Mouse (Mus musculus) lung, embryonic 14.5 days (tissue): Measurements from ENCODE around the gene Gm20503. TPM values are rescaled to one million over a fixed set of nuclear protein-coding genes. Genes with fewer than 3 reads are reported as not detected.
A peak's percentile ranks its signal among the peaks of the same experiment; 100 is the strongest.

Experiments
- ATAC-seq: fragments of 200-750 bp; cut with Nextera tagmentation; 2 replicates; pipeline ENCODE4 v1.8.0; 2017; ENCODE audit warnings: mild to moderate bottlenecking, moderate TSS enrichment, moderate library complexity; ENCODE audit not compliant: insufficient read depth
- DNase-seq: peaks from one replicate; pipeline ENCODE4 v3.0.0-alpha.2; 2015
- H3K27ac ChIP-seq: fragments of 300-500 bp; sonication (generic); 2 replicates; pipeline ENCODE4 v1.5.1; 2014; ENCODE audit warnings: low read depth, mild to moderate bottlenecking, moderate library complexity
- H3K27me3 ChIP-seq: fragments of 300-500 bp; sonication (generic); 2 replicates; pipeline ENCODE4 v1.6.1; 2014; ENCODE audit warnings: low read length, control low read depth; ENCODE audit not compliant: insufficient read depth
- H3K36me3 ChIP-seq: fragments of 300-500 bp; sonication (generic); 2 replicates; pipeline ENCODE4 v1.6.1; 2014; ENCODE audit warnings: control low read depth; ENCODE audit not compliant: insufficient read depth
- H3K4me1 ChIP-seq: fragments of 300-500 bp; sonication (generic); 2 replicates; pipeline ENCODE4 v1.6.1; 2014; ENCODE audit warnings: antibody characterized with exemption, control low read depth; ENCODE audit not compliant: insufficient read depth
- H3K4me2 ChIP-seq: fragments of 300-500 bp; sonication (generic); 2 replicates; pipeline ENCODE4 v1.6.1; 2014; ENCODE audit warnings: mild to moderate bottlenecking
- H3K4me3 ChIP-seq: fragments of 300-500 bp; sonication (generic); 2 replicates; pipeline ENCODE4 v1.5.1; 2014; ENCODE audit warnings: low read depth, low read length
- H3K9ac ChIP-seq: fragments of 300-500 bp; sonication (generic); 2 replicates; pipeline ENCODE4 v1.6.1; 2014
- H3K9me3 ChIP-seq: fragments of 300-500 bp; sonication (generic); 2 replicates; pipeline ENCODE4 v1.6.1; 2016; ENCODE audit warnings: low read depth, low read length, control low read depth
- CTCF ChIP-seq: IDR thresholded peaks from 2 replicates; pipeline ENCODE4 v1.5.1; 2016; ENCODE audit warnings: antibody characterized with exemption, low read depth
- WGBS: fragments of 180-500 bp; shearing (Covaris S2); extraction: QIAGEN DNeasy Blood & Tissue Kit; methylation state at CpG from one replicate; pipeline ENCODE4 v1.1.7; 2014; 5-methylcytosine and 5-hydroxymethylcytosine counted together
- polyA plus RNA-seq: library from polyadenylated mRNA; unstranded; fragments of >200 nt; fragmentation: Nextera tagmentation; extraction: Ambion mirVana; gene quantifications from 2 replicates; pipeline ENCODE4 v1.2.1, GENCODE M21; 2014

Gene Gm20503
- polyA plus RNA-seq, 1 experiment from 2014 or later: 13.6 TPM

GRCm38 (mm10) chr4:58982806-58983205, 20.2 kb upstream of the Gm20503 start:
- no peaks in the 10 kb centered on the region for H3K27me3 ChIP-seq
- TF ChIP-seq CTCF: no peak
- H3K36me3 ChIP-seq: peaks cover 2% of the 10 kb centered on the region; the same call in 1 of the 2 replicates
- 86% methylated on average over 8 of the region's 8 CpGs for WGBS
- no peak overlapping the region for H3K27ac ChIP-seq
- no peak overlapping the region for H3K4me3 ChIP-seq
- H3K9me3 ChIP-seq: no peaks in the 10 kb centered on the region
- DNase-seq: no peak
- no peaks in the 10 kb centered on the region for H3K4me1 ChIP-seq
- H3K9ac ChIP-seq: no peak overlapping the region
- no peak overlapping the region for H3K4me2 ChIP-seq
- ATAC-seq: no peak

GRCm38 (mm10) chr4:58985157-58985648, 17.8 kb upstream of the Gm20503 start:
- H3K4me2 ChIP-seq: no peak overlapping the region
- TF ChIP-seq CTCF: peak; percentile 85
- WGBS: 17% methylated on average over 7 of the region's 7 CpGs
- no peaks in the 10 kb centered on the region for H3K27me3 ChIP-seq
- ATAC-seq (peak; percentile 57; the same call in 1 of the 2 replicates), DNase-seq (peak; percentile 87)
- no peak overlapping the region for H3K9ac ChIP-seq
- no peaks in the 10 kb centered on the region for H3K4me1 ChIP-seq
- no peaks in the 10 kb centered on the region for H3K9me3 ChIP-seq
- no peak overlapping the region for H3K4me3 ChIP-seq
- H3K36me3 ChIP-seq: no peaks in the 10 kb centered on the region
- H3K27ac ChIP-seq: no peak overlapping the region

GRCm38 (mm10) chr4:58986540-58987190, 16.3 kb upstream of the Gm20503 start, which contains the start of gene Ptgr1:
TSS of gene Ptgr1 (minus strand) at chr4:58987119.
- Histone ChIP-seq H3K4me1 (no peaks in the 10 kb centered on the region), H3K4me2 (peak within 1 kb of the TSS; percentile 84), H3K27me3 (no peaks in the 10 kb centered on the region), H3K9me3 (no peaks in the 10 kb centered on the region), H3K27ac (0 out of 2 replicates have a peak within 1 kb of the TSS, but pooled peaks have one; percentile 69), H3K4me3 (peak within 1 kb of the TSS; percentile 63), H3K36me3 (no peaks in the 10 kb centered on the region), H3K9ac (peak within 1 kb of the TSS; percentile 65)
- ATAC-seq (peak; percentile 83), DNase-seq (peak; percentile 87)
- under 1% methylated on average over 28 of the region's 28 CpGs for WGBS
- TF ChIP-seq CTCF: no peak

- WGBS: 78% methylated on average over 7 of the region's 7 CpGs
- Histone ChIP-seq H3K27me3 (no peaks in the 10 kb centered on the region), H3K36me3 (no peaks in the 10 kb centered on the region), H3K4me3 (no peak overlapping the region), H3K27ac (no peak overlapping the region), H3K4me1 (0 out of 2 replicates have a peak, but pooled peaks cover 5% of the 10 kb centered on the region), H3K4me2 (no peak overlapping the region), H3K9ac (no peak overlapping the region), H3K9me3 (no peaks in the 10 kb centered on the region)
- ATAC-seq (no peak), DNase-seq (no peak)
- TF ChIP-seq CTCF: no peak
Observed at GRCm38 (mm10) chr4:58989303-58989898, 13.6 kb upstream of the Gm20503 start.

GRCm38 (mm10) chr4:58990609-58991434, 12.2 kb upstream of the Gm20503 start:
- H3K4me1 ChIP-seq: peaks cover 8% of the 10 kb centered on the region; the same call in 1 of the 2 replicates
- TF ChIP-seq CTCF: no peak
- H3K27ac ChIP-seq: no peak overlapping the region
- no peak for ATAC-seq
- no peaks in the 10 kb centered on the region for H3K27me3 ChIP-seq
- H3K9me3 ChIP-seq: no peaks in the 10 kb centered on the region
- 84% methylated on average over 17 of the region's 17 CpGs for WGBS
- no peak overlapping the region for H3K9ac ChIP-seq
- DNase-seq: no peak
- H3K4me3 ChIP-seq: no peak overlapping the region
- no peaks in the 10 kb centered on the region for H3K36me3 ChIP-seq
- no peak overlapping the region for H3K4me2 ChIP-seq

- ATAC-seq (no peak), DNase-seq (no peak)
- WGBS: 46% methylated on average over 5 of the region's 5 CpGs
Observed at GRCm38 (mm10) chr4:58992195-58992594, 10.8 kb upstream of the Gm20503 start.

More at GRCm38 (mm10) chr4:58992195-58992594, 10.8 kb upstream of the Gm20503 start:
- no peaks in the 10 kb centered on the region for H3K27me3 ChIP-seq
- H3K9ac ChIP-seq: no peak overlapping the region
- H3K4me2 ChIP-seq: no peak overlapping the region
- TF ChIP-seq CTCF: no peak
- H3K36me3 ChIP-seq: no peaks in the 10 kb centered on the region
- H3K4me3 ChIP-seq: no peak overlapping the region
- no peak overlapping the region for H3K27ac ChIP-seq
- no peaks in the 10 kb centered on the region for H3K9me3 ChIP-seq
- H3K4me1 ChIP-seq: peaks cover 8% of the 10 kb centered on the region; the same call in 1 of the 2 replicates
